Mouse (Mus musculus): ENCODE data around the gene Treml1. TPM values are rescaled to one million over a fixed set of nuclear protein-coding genes. Genes with fewer than 3 reads are reported as not detected.
"Not testable (repeated sequence)": the region's sequence is repeated elsewhere in the genome, so short reads cannot be mapped to it uniquely, and the experiment has no call there.

Gene Treml1
- polyA plus RNA-seq (2015; fragmentation: Nextera tagmentation; extraction: Ambion mirVana) = 0.49 and 0.53 TPM in 2 replicates

- Histone ChIP-seq H3K4me3 (replicated peaks; ENCODE audit: low read length) (no peak within 1 kb of the TSS), H3K4me1 (ENCODE audit: control insufficient read depth, insufficient read depth, low read length) (0 out of 2 replicates have a peak, but pooled peaks cover 3% of the 10 kb centered on the region), H3K4me2 (ENCODE audit: low read depth, low read length) (no peak within 1 kb of the TSS), H3K27ac (ENCODE audit: low read length) (no peak within 1 kb of the TSS), H3K27me3 (ENCODE audit: control insufficient read depth, insufficient read depth, low read length) (no peaks in the 10 kb centered on the region), H3K36me3 (ENCODE audit: control insufficient read depth, insufficient read depth, low read length) (no peaks in the 10 kb centered on the region), H3K9me3 (replicated peaks; ENCODE audit: control insufficient read depth, low read length) (no peaks in the 10 kb centered on the region), H3K9ac (ENCODE audit: low read length) (no peak within 1 kb of the TSS)
- no peak for ATAC-seq (ENCODE audit: insufficient read depth, low FRiP score)
- WGBS = 67% methylated on average over 7 of the region's 7 CpGs
Observed at GRCm38 (mm10) chr17:48359616-48360015, at the start of gene Treml1. Gene Treml1 (plus strand): TSS chr17:48359916.

GRCm38 (mm10) chr17:48312124-48312523 lies 47.6 kb upstream of the Treml1 start:
- no peak overlapping the region for H3K9ac ChIP-seq (ENCODE audit: low read length)
- no peak for ATAC-seq (ENCODE audit: insufficient read depth, low FRiP score)
- no peaks in the 10 kb centered on the region for H3K4me1 ChIP-seq (ENCODE audit: control insufficient read depth, insufficient read depth, low read length)
- no peak overlapping the region for H3K4me3 ChIP-seq (replicated peaks; ENCODE audit: low read length)
- H3K27ac ChIP-seq (ENCODE audit: low read length) = no peak overlapping the region
- no peaks in the 10 kb centered on the region for H3K36me3 ChIP-seq (ENCODE audit: control insufficient read depth, insufficient read depth, low read length)
- WGBS = 53% methylated on average over 2 of the region's 2 CpGs
- H3K9me3 ChIP-seq (replicated peaks; ENCODE audit: control insufficient read depth, low read length) = no peaks in the 10 kb centered on the region
- H3K27me3 ChIP-seq (ENCODE audit: control insufficient read depth, insufficient read depth, low read length) = no peaks in the 10 kb centered on the region
- H3K4me2 ChIP-seq (ENCODE audit: low read depth, low read length) = no peak overlapping the region

- not testable (repeated sequence) for H3K27ac ChIP-seq (ENCODE audit: low read length); H3K4me1 ChIP-seq (ENCODE audit: control insufficient read depth, insufficient read depth, low read length); H3K4me3 ChIP-seq (replicated peaks; ENCODE audit: low read length); H3K9me3 ChIP-seq (replicated peaks; ENCODE audit: control insufficient read depth, low read length); H3K27me3 ChIP-seq (ENCODE audit: control insufficient read depth, insufficient read depth, low read length); H3K4me2 ChIP-seq (ENCODE audit: low read depth, low read length); ATAC-seq (ENCODE audit: insufficient read depth, low FRiP score); H3K36me3 ChIP-seq (ENCODE audit: control insufficient read depth, insufficient read depth, low read length); H3K9ac ChIP-seq (ENCODE audit: low read length)
- WGBS = 86% methylated on average over 3 of the region's 3 CpGs
Observed at GRCm38 (mm10) chr17:48315905-48316579, 43.7 kb upstream of the Treml1 start, which contains the start of gene B430306N03Rik. Gene B430306N03Rik (plus strand): TSS chr17:48316141.

GRCm38 (mm10) chr17:48318686-48319085 lies 41.0 kb upstream of the Treml1 start:
- WGBS = 91% methylated on average over 1 of the region's 1 CpGs
- no peak for ATAC-seq (ENCODE audit: insufficient read depth, low FRiP score)
- no peak overlapping the region for H3K4me3 ChIP-seq (replicated peaks; ENCODE audit: low read length)

GRCm38 (mm10) chr17:48321279-48321678 lies 38.4 kb upstream of the Treml1 start:
- WGBS = 72% methylated on average over 2 of the region's 2 CpGs
- H3K27ac ChIP-seq (ENCODE audit: low read length) = no peak overlapping the region
- no peaks in the 10 kb centered on the region for H3K36me3 ChIP-seq (ENCODE audit: control insufficient read depth, insufficient read depth, low read length)
- no peaks in the 10 kb centered on the region for H3K27me3 ChIP-seq (ENCODE audit: control insufficient read depth, insufficient read depth, low read length)
- no peak overlapping the region for H3K9ac ChIP-seq (ENCODE audit: low read length)
- ATAC-seq (ENCODE audit: insufficient read depth, low FRiP score) = no peak
- no peaks in the 10 kb centered on the region for H3K9me3 ChIP-seq (replicated peaks; ENCODE audit: control insufficient read depth, low read length)
- H3K4me3 ChIP-seq (replicated peaks; ENCODE audit: low read length) = no peak overlapping the region
- H3K4me2 ChIP-seq (ENCODE audit: low read depth, low read length) = no peak overlapping the region
- no peaks in the 10 kb centered on the region for H3K4me1 ChIP-seq (ENCODE audit: control insufficient read depth, insufficient read depth, low read length)

More at GRCm38 (mm10) chr17:48318686-48319085, 41.0 kb upstream of the Treml1 start:
- Histone ChIP-seq H3K4me1 (ENCODE audit: control insufficient read depth, insufficient read depth, low read length) (no peaks in the 10 kb centered on the region), H3K9me3 (replicated peaks; ENCODE audit: control insufficient read depth, low read length) (no peaks in the 10 kb centered on the region), H3K9ac (ENCODE audit: low read length) (no peak overlapping the region), H3K36me3 (ENCODE audit: control insufficient read depth, insufficient read depth, low read length) (no peaks in the 10 kb centered on the region), H3K27me3 (ENCODE audit: control insufficient read depth, insufficient read depth, low read length) (no peaks in the 10 kb centered on the region), H3K4me2 (ENCODE audit: low read depth, low read length) (no peak overlapping the region), H3K27ac (ENCODE audit: low read length) (no peak overlapping the region)

GRCm38 (mm10) chr17:48323236-48323635 lies 36.5 kb upstream of the Treml1 start:
- Histone ChIP-seq H3K9me3 (replicated peaks; ENCODE audit: control insufficient read depth, low read length) (no peaks in the 10 kb centered on the region), H3K4me1 (ENCODE audit: control insufficient read depth, insufficient read depth, low read length) (no peaks in the 10 kb centered on the region), H3K36me3 (ENCODE audit: control insufficient read depth, insufficient read depth, low read length) (no peaks in the 10 kb centered on the region), H3K4me3 (replicated peaks; ENCODE audit: low read length) (no peak overlapping the region), H3K9ac (ENCODE audit: low read length) (no peak overlapping the region), H3K27me3 (ENCODE audit: control insufficient read depth, insufficient read depth, low read length) (no peaks in the 10 kb centered on the region), H3K27ac (ENCODE audit: low read length) (no peak overlapping the region), H3K4me2 (ENCODE audit: low read depth, low read length) (no peak overlapping the region)
- 76% methylated on average over 3 of the region's 3 CpGs for WGBS
- ATAC-seq (ENCODE audit: insufficient read depth, low FRiP score) = no peak

GRCm38 (mm10) chr17:48324258-48324657 lies 35.5 kb upstream of the Treml1 start:
- Histone ChIP-seq H3K27me3 (ENCODE audit: control insufficient read depth, insufficient read depth, low read length) (no peaks in the 10 kb centered on the region), H3K27ac (ENCODE audit: low read length) (no peak overlapping the region), H3K4me1 (ENCODE audit: control insufficient read depth, insufficient read depth, low read length) (no peaks in the 10 kb centered on the region), H3K9ac (ENCODE audit: low read length) (no peak overlapping the region), H3K36me3 (ENCODE audit: control insufficient read depth, insufficient read depth, low read length) (no peaks in the 10 kb centered on the region), H3K4me3 (replicated peaks; ENCODE audit: low read length) (no peak overlapping the region), H3K4me2 (ENCODE audit: low read depth, low read length) (no peak overlapping the region), H3K9me3 (replicated peaks; ENCODE audit: control insufficient read depth, low read length) (no peaks in the 10 kb centered on the region)
- ATAC-seq (ENCODE audit: insufficient read depth, low FRiP score) = no peak
- 77% methylated on average over 5 of the region's 5 CpGs for WGBS

- Histone ChIP-seq H3K27ac (ENCODE audit: low read length) (no peak overlapping the region), H3K4me2 (ENCODE audit: low read depth, low read length) (no peak overlapping the region), H3K27me3 (ENCODE audit: control insufficient read depth, insufficient read depth, low read length) (no peaks in the 10 kb centered on the region), H3K4me1 (ENCODE audit: control insufficient read depth, insufficient read depth, low read length) (no peaks in the 10 kb centered on the region), H3K4me3 (replicated peaks; ENCODE audit: low read length) (no peak overlapping the region), H3K9ac (ENCODE audit: low read length) (no peak overlapping the region), H3K36me3 (ENCODE audit: control insufficient read depth, insufficient read depth, low read length) (no peaks in the 10 kb centered on the region), H3K9me3 (replicated peaks; ENCODE audit: control insufficient read depth, low read length) (no peaks in the 10 kb centered on the region)
- WGBS = 89% methylated on average over 6 of the region's 6 CpGs
- ATAC-seq (ENCODE audit: insufficient read depth, low FRiP score) = no peak
Observed at GRCm38 (mm10) chr17:48325093-48325492, 34.6 kb upstream of the Treml1 start.

GRCm38 (mm10) chr17:48325638-48326037 lies 34.1 kb upstream of the Treml1 start:
- 82% methylated on average over 11 of the region's 11 CpGs for WGBS
- no peak for ATAC-seq (ENCODE audit: insufficient read depth, low FRiP score)

More at GRCm38 (mm10) chr17:48325638-48326037, 34.1 kb upstream of the Treml1 start:
- Histone ChIP-seq H3K9ac (ENCODE audit: low read length) (no peak overlapping the region), H3K9me3 (replicated peaks; ENCODE audit: control insufficient read depth, low read length) (no peaks in the 10 kb centered on the region), H3K27me3 (ENCODE audit: control insufficient read depth, insufficient read depth, low read length) (no peaks in the 10 kb centered on the region), H3K36me3 (ENCODE audit: control insufficient read depth, insufficient read depth, low read length) (no peaks in the 10 kb centered on the region), H3K27ac (ENCODE audit: low read length) (no peak overlapping the region), H3K4me3 (replicated peaks; ENCODE audit: low read length) (no peak overlapping the region), H3K4me1 (ENCODE audit: control insufficient read depth, insufficient read depth, low read length) (no peaks in the 10 kb centered on the region), H3K4me2 (ENCODE audit: low read depth, low read length) (no peak overlapping the region)

Data from stomach, embryonic 16.5 days (tissue).